Mouse (Mus musculus) kidney, adult 10 weeks (tissue): ENCODE measurements around the gene Calm3. TPM values are rescaled to one million over a fixed set of nuclear protein-coding genes. Genes with fewer than 3 reads are reported as not detected.

Source experiments
- polyA plus RNA-seq: library from polyadenylated mRNA; stranded (reverse); fragments of 350-450 nt; fragmentation: Illumina TruSeq; extraction: RNeasy Lipid Tissue Mini Kit (QIAGEN cat#74804); gene quantifications from one replicate; pipeline ENCODE4 v1.2.3, GENCODE M21; 2014; ENCODE audit warnings: low read depth, low replicate concordance

Calm3 gene
- 28.8 TPM for polyA plus RNA-seq

DNA sequence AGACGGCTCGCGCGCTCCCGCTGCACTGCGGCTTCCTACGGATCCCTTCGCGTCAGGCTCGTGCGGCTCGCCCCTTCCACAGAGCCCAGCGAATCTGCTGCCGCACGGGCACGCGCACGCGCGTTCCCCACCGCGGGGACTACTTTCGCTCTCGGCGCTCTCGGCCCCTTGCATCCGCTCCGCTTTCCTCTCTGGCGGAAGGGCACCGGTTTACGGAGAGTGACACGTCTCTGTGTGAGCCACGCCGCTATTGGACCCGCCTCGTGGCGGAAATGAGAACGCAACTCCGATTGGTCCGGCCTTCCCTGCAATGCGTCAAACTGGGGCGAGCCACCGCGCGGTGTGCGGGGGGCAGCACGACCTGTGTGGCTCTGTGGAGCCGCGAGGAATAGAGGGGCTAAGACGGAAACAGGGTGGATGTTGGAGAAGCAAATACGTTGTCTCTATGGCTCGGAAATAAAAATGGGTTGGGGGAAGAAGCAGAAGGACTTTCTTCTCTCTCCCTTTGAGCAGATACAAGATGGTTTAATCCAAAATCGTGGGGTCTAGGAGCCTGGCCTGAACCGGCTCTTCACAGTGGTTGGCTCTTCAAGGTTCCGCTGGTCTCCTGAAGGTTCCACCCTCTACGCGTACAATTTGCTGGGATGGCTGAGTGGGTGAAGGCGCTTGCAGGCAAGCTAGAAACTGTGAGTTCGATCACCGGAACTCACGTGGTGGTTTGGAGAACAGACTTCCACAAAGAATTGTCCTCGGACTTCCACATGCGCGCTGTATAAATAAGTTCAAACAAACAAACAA lies at the start of gene Calm3:
TSS of gene Calm3 (minus strand) at position 78 of the 798 bp plus-strand sequence.

DNA sequence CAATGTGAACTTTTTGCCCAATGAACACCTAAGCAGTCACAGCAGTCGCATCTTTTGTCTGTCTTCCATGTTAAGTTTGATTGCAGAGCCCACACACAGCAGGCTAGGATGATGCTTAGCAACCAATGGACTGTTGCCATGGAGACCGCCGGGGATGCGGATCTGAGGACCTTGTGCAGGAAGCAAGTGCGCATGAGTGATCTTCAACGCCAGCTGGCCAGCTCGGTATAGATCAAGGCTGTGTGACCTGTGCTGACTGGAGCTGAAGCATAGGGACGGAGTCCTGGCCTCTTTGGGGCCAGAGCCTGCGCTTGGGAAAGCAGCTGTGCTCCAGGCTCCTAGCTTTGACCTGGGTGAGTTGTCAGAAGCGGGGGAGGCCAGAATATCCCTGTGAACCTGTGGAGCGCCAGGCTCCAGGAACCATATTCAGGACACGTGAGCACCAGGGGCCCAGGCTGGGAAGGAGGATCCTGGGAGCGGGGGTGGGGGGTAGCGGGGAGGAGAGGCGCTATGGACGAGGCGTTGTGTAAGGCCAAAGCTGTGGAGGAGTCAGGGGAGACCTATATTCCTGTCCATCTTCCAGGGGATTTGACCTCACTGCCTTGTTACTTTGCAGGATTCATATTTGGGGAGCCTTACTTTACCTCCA lies 35.7 kb upstream of the Calm3 start, which contains the start of gene Pnmal1:
TSS of gene Pnmal1 (plus strand) at position 141 of the 649 bp plus-strand sequence.

DNA sequence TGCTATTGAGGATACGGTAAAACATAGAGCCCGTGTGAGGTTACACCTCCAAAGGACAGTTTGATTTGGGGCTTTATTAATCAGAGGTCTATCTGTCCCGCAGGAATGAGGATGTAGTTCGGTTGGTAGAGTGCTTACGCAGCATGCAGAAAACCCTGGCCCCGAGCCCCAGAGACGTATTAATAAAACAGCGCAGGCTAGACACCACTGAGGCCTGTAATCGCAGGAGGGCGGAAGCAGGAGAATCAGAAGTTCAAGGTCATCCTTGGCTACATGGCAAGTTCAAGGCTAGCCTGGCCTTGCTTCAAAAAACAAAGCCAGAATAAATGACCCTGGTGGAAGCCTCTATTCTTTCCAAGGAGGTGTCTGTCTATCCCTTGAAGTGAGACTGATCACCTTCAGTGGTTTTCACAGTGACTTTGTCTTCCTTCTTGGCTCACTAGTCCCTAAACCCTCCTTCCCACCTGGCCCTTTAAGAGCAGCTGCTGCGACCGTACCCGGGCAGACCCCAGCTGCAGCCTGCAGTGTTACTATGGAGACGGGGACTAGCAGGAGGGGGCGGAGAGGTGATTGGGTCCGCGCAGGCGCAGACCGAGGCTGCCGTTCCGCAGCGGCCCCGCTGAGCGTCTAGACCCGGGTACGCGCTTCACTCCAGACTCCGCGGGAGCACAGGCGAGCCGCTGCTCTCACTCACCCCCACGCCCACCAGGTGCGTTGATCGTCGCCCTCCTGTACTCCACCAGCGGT lies 20.3 kb upstream of the Calm3 start, which contains the start of gene Pnmal2:
TSS of gene Pnmal2 (plus strand) at position 622 of the 747 bp plus-strand sequence.

DNA sequence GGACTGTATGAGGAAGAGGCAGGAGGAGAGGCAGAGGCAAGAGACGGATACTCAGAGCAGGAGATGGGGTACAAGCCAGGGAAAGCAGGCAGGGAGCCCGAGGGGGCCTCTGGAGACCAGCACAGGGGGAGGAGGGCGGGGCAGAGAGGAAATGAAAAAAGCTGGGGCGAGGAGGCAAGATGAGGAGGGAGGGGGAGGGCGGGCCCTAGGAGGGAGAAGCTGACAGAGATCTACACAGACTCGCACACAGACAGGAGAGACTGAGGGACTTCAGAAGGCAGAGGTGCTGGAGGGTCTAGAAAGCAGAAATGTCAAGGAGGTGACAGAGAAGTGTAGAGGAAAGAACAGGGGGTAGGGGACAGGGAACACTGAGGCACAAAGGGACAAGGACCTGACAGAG lies 17.6 kb downstream of the Calm3 start, which contains the start of gene Ptgir:
TSS of gene Ptgir (plus strand) at position 210 of the 400 bp plus-strand sequence.

DNA sequence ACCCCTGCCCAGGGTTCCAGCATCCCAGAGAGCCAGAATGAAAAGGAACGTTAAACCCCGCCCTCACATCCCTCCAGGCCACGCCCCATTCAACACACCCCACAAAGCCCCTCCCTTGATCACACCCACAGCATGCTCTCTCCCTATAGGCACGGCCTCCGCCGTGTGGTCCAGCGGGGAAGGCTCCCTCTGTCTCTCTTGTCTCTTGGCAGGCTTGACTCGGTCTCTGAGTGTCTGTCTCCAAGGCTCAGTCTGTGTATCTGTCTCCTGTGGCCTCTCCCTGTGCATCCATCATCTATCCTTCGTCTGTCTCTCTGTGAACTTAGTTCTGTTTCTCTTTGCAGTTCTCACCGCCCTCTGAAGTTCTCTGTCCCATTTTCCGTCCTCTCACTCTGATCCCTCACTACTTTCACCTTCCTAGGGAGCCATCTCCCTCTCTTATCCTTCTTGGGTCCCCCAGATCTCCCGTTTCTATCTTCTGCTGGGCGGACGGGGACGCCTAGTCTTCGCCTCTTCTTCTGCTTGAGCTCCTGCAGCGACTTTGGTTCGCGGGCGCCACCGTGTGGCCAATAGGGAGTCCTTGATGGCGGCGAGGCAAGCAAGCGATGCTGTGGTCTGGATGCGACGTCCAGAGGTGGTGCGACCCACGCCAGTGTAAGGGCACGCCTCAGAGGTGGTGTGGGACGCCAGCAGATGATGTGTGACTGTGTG lies 32.1 kb downstream of the Calm3 start, which contains the start of gene Gng8:
TSS of gene Gng8 (plus strand) at position 146 of the 711 bp plus-strand sequence.

DNA sequence AGATGAGACGGTGACA lies 48.8 kb downstream of the Calm3 start, which contains the start of gene Dact3:
TSS of gene Dact3 (plus strand) at position 8 of the 16 bp plus-strand sequence.

Other genes with a start within 250 kb of the Calm3 start
- gene Ceacam15, start 248.4 kb downstream of the Calm3 start, polyA plus RNA-seq: not detected
- not detected for gene Ceacam9, start 202.2 kb downstream of the Calm3 start, polyA plus RNA-seq
- gene Ap2s1, start 185.7 kb downstream of the Calm3 start, polyA plus RNA-seq: 69.5 TPM
- 11.7 TPM for gene Slc1a5, start 142.8 kb downstream of the Calm3 start, polyA plus RNA-seq
- gene Strn4, start 108.2 kb downstream of the Calm3 start, polyA plus RNA-seq: 12.7 TPM
- 8.0 TPM for gene Fkrp, start 107.4 kb downstream of the Calm3 start, polyA plus RNA-seq
- gene Prkd2, start 81.2 kb downstream of the Calm3 start, polyA plus RNA-seq: 0.28 TPM
- 0.28 TPM for gene Dact3, start 48.8 kb downstream of the Calm3 start, polyA plus RNA-seq
- gene Gng8, start 32.3 kb downstream of the Calm3 start, polyA plus RNA-seq: not detected
- gene Ptgir, start 17.6 kb downstream of the Calm3 start, polyA plus RNA-seq: 1.7 TPM
- 0.69 TPM for gene Pnmal2, start 20.6 kb upstream of the Calm3 start, polyA plus RNA-seq
- not detected for gene Pnmal1, start 35.6 kb upstream of the Calm3 start, polyA plus RNA-seq
- gene Gm42372, start 59.0 kb upstream of the Calm3 start, polyA plus RNA-seq: not detected
- gene Ccdc8, start 68.6 kb upstream of the Calm3 start, polyA plus RNA-seq: 0.16 TPM
- 17.1 TPM for gene Ppp5c, start 103.8 kb upstream of the Calm3 start, polyA plus RNA-seq
- 0.49 TPM for gene Hif3a, start 138.3 kb upstream of the Calm3 start, polyA plus RNA-seq
- gene Psg16, start 149.9 kb upstream of the Calm3 start, polyA plus RNA-seq: 0.16 TPM
- 0.40 TPM for gene Ceacam3, start 226.2 kb upstream of the Calm3 start, polyA plus RNA-seq